Mouse (Mus musculus) embryonic facial prominence, embryonic 12.5 days (tissue): Measurements from ENCODE around the gene Usp10. TPM values are rescaled to one million over a fixed set of nuclear protein-coding genes. Genes with fewer than 3 reads are reported as not detected.

ENCODE experiments used
- ATAC-seq: fragments of 200-750 bp; cut with Nextera tagmentation; 2 replicates; pipeline ENCODE4 v1.8.0; 2017; ENCODE audit not compliant: insufficient number of reproducible peaks, insufficient read depth, low FRiP score, low TSS enrichment
- H3K27ac ChIP-seq: fragments of 300-500 bp; sonication (generic); 2 replicates; pipeline ENCODE4 v1.5.1; 2016; ENCODE audit warnings: mild to moderate bottlenecking
- H3K27me3 ChIP-seq: fragments of 300-500 bp; sonication (generic); 2 replicates; pipeline ENCODE4 v1.6.1; 2016; ENCODE audit warnings: mild to moderate bottlenecking, moderate library complexity
- H3K36me3 ChIP-seq: fragments of 300-500 bp; sonication (generic); 2 replicates; pipeline ENCODE4 v1.6.1; 2016; ENCODE audit warnings: mild to moderate bottlenecking
- H3K4me1 ChIP-seq: fragments of 300-500 bp; sonication (generic); 2 replicates; pipeline ENCODE4 v1.6.1; 2016
- H3K4me2 ChIP-seq: fragments of 300-500 bp; sonication (generic); replicated peaks from 2 replicates; pipeline ENCODE4 v1.6.1; 2016; ENCODE audit warnings: mild to moderate bottlenecking, moderate library complexity
- H3K4me3 ChIP-seq: fragments of 300-500 bp; sonication (generic); 2 replicates; pipeline ENCODE4 v1.5.1; 2016; ENCODE audit warnings: mild to moderate bottlenecking
- H3K9ac ChIP-seq: fragments of 300-500 bp; sonication (generic); 2 replicates; pipeline ENCODE4 v1.6.1; 2016; ENCODE audit warnings: mild to moderate bottlenecking, moderate library complexity
- H3K9me3 ChIP-seq: fragments of 300-500 bp; sonication (generic); 2 replicates; pipeline ENCODE4 v1.6.1; 2016; ENCODE audit warnings: mild to moderate bottlenecking, moderate library complexity
- WGBS: fragments of 180-500 bp; shearing (Covaris S2); methylation state at CpG from one replicate; pipeline ENCODE4 v1.1.7; 2016; 5-methylcytosine and 5-hydroxymethylcytosine counted together
- polyA plus RNA-seq: library from polyadenylated mRNA; unstranded; fragments of >200 nt; fragmentation: Nextera tagmentation; extraction: Ambion mirVana; gene quantifications from 2 replicates; pipeline ENCODE4 v1.2.1, GENCODE M21; 2016

Gene Usp10
- polyA plus RNA-seq, 1 experiment from 2014 or later, result 154 TPM

DNA sequence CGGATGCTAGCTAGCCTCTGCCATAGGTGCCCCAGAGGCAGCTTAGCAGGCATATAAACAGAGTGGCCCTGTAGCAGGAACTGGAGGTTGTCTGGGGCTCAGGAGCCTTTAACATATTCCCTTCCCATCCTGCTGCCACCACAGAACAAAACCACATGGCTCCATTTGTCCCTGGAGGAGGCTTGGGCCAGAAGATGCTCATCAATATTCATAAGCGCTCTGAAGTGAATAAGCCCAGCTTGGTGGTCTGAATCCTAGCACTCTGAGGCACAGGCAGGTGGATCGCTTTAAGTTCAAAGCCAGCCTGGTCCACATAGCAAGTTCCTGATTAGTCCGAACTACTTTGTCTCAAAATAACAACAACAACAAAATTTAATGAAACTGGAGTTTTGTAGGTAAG lies 22.1 kb upstream of the Usp10 start:
- ATAC-seq, result no peak

DNA sequence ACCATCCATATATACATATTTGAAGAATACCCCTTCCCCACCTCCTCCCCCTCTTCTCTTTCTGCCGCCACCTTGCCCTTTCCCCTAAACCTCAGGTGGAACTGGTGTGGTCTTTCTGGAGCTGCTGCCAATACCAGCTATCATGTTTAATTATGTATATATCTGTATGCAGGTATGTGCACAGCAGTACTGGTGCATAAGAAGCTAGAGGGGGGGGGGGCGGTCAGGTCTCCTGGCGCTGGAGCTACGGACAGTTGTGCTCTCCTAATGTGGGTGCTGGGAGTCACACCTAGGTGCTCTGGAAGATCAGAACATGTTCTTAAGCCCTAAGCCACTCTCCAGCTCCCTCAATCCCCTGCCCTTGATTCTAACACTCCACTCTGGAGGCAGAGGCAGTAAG lies 13.1 kb upstream of the Usp10 start:
- Histone ChIP-seq H3K36me3 (no peaks in the 10 kb centered on the region), H3K4me2 (no peak overlapping the region), H3K27me3 (peaks cover 19% of the 10 kb centered on the region), H3K9ac (no peak overlapping the region), H3K9me3 (no peaks in the 10 kb centered on the region), H3K27ac (no peak overlapping the region), H3K4me1 (no peaks in the 10 kb centered on the region), H3K4me3 (no peak overlapping the region)
- ATAC-seq, result no peak
- 67% methylated on average over 4 of the region's 4 CpGs for WGBS

More for the DNA sequence above, 22.1 kb upstream of the Usp10 start:
- H3K27ac ChIP-seq, result no peak overlapping the region
- no peak overlapping the region for H3K4me3 ChIP-seq
- H3K4me1 ChIP-seq, result 0 out of 2 replicates have a peak, but pooled peaks cover 5% of the 10 kb centered on the region
- H3K9me3 ChIP-seq, result no peaks in the 10 kb centered on the region
- H3K36me3 ChIP-seq, result no peaks in the 10 kb centered on the region
- H3K27me3 ChIP-seq, result no peaks in the 10 kb centered on the region
- H3K9ac ChIP-seq, result no peak overlapping the region
- 54% methylated on average over 4 of the region's 4 CpGs for WGBS
- no peak overlapping the region for H3K4me2 ChIP-seq

DNA sequence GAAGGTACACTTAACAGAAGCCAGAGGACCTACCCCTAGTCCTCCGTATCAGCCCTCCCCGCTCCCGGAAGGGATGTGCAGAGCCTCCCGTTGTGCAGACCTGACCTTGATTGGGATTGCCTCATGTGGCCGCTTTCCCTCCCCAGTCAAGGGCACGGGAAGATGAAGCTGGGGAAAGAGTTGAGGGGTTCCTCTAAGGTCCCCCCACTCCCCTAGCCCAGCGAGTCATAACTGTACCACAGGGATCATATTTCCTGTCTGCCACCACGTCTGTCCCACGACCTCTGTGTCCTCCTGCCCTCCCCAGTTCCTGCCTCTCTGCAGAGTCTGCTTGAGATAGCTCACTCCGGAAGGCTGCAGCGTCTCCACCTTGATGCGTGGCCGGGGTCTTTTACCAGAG lies 12.2 kb upstream of the Usp10 start:
- Histone ChIP-seq H3K4me1 (no peaks in the 10 kb centered on the region), H3K9me3 (no peaks in the 10 kb centered on the region), H3K36me3 (no peaks in the 10 kb centered on the region), H3K4me2 (no peak overlapping the region), H3K27me3 (peaks cover 19% of the 10 kb centered on the region), H3K9ac (no peak overlapping the region), H3K4me3 (no peak overlapping the region), H3K27ac (no peak overlapping the region)
- 15% methylated on average over 13 of the region's 13 CpGs for WGBS
- no peak for ATAC-seq

GRCm38 (mm10) chr8:119901349-119901748 lies 8.8 kb upstream of the Usp10 start:
- no peak overlapping the region for H3K27ac ChIP-seq
- H3K4me2 ChIP-seq, result no peak overlapping the region
- no peak overlapping the region for H3K4me3 ChIP-seq
- 84% methylated on average over 3 of the region's 3 CpGs for WGBS
- no peaks in the 10 kb centered on the region for H3K9me3 ChIP-seq
- peaks cover 19% of the 10 kb centered on the region for H3K27me3 ChIP-seq
- peaks cover 7% of the 10 kb centered on the region; the same call in 1 of the 2 replicates for H3K4me1 ChIP-seq
- no peaks in the 10 kb centered on the region for H3K36me3 ChIP-seq
- H3K9ac ChIP-seq, result no peak overlapping the region
- no peak for ATAC-seq

- Histone ChIP-seq H3K9me3 (no peaks in the 10 kb centered on the region), H3K27me3 (peaks cover 18% of the 10 kb centered on the region), H3K36me3 (no peaks in the 10 kb centered on the region), H3K9ac (no peak overlapping the region), H3K4me3 (no peak overlapping the region), H3K27ac (no peak overlapping the region), H3K4me1 (peaks cover 7% of the 10 kb centered on the region; the same call in 1 of the 2 replicates), H3K4me2 (no peak overlapping the region)
- ATAC-seq, result no peak
- 60% methylated on average over 8 of the region's 8 CpGs for WGBS
Observed at GRCm38 (mm10) chr8:119901952-119902351, 8.2 kb upstream of the Usp10 start.

DNA sequence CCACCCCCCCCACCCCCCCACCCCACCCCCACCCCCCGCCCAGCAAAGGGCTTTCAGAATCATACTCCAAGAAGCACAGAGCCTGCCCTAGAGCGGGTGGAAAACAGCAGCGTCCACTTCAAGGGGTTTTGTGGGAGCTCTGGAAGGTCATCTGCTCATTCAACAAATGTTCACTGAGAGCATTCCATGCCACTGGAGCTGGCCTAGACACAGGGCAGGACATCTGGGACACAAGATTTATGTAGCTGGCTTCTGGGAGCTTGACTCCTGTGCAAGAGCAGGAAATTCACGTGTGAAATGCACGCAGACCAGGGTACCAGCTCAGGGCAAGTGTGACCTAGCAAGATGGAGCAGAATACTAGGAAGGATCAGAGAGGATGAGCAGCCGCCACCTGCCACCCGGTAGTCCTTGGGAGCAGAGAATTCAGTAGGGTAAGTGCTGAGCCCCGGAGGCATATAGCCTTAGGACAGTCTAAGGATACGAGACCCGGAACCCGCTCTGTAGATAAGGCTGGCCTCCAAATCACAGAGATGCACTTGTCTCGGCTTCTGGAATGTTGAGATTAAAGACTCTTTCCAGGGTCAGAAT lies 5.7 kb upstream of the Usp10 start:
- no peak for ATAC-seq
- no peak overlapping the region for H3K4me2 ChIP-seq

GRCm38 (mm10) chr8:119910547-119911257 lies 542 bp downstream of the Usp10 start, which contains the start of gene Gm20388:
Gene Gm20388, plus strand, starts transcription at chr8:119910841.
- ATAC-seq, result peak; percentile 90
- Histone ChIP-seq H3K27me3 (no peaks in the 10 kb centered on the region), H3K4me1 (peaks cover 34% of the 10 kb centered on the region), H3K9me3 (no peaks in the 10 kb centered on the region), H3K36me3 (no peaks in the 10 kb centered on the region), H3K4me2 (peak within 1 kb of the TSS; percentile 87), H3K27ac (peak within 1 kb of the TSS; percentile 93), H3K9ac (peak within 1 kb of the TSS; percentile 95), H3K4me3 (peak within 1 kb of the TSS; percentile 91)
- WGBS, result under 1% methylated on average over 90 of the region's 97 CpGs

More for the DNA sequence above, 5.7 kb upstream of the Usp10 start:
- peaks cover 7% of the 10 kb centered on the region; the same call in 1 of the 2 replicates for H3K4me1 ChIP-seq
- H3K4me3 ChIP-seq, result no peak overlapping the region
- H3K36me3 ChIP-seq, result no peaks in the 10 kb centered on the region
- 53% methylated on average over 12 of the region's 12 CpGs for WGBS
- no peaks in the 10 kb centered on the region for H3K27me3 ChIP-seq
- no peak overlapping the region for H3K27ac ChIP-seq
- H3K9ac ChIP-seq, result no peak overlapping the region
- H3K9me3 ChIP-seq, result no peaks in the 10 kb centered on the region

- under 1% methylated on average over 30 of the region's 30 CpGs for WGBS
- peak overlapping the region; percentile 91 for H3K4me3 ChIP-seq
- H3K4me1 ChIP-seq, result peaks cover 41% of the 10 kb centered on the region
- no peaks in the 10 kb centered on the region for H3K36me3 ChIP-seq
- no peaks in the 10 kb centered on the region for H3K27me3 ChIP-seq
- H3K9me3 ChIP-seq, result no peaks in the 10 kb centered on the region
- peak overlapping the region; percentile 87 for H3K4me2 ChIP-seq
- H3K9ac ChIP-seq, result peak overlapping the region; percentile 95
- peak; percentile 61; the same call in 1 of the 2 replicates for ATAC-seq
- H3K27ac ChIP-seq, result peak overlapping the region; percentile 93
Observed at GRCm38 (mm10) chr8:119911258-119911962, 1.2 kb downstream of the Usp10 start.

- H3K36me3 ChIP-seq, result peaks cover under 1% of the 10 kb centered on the region; the same call in 1 of the 2 replicates
- H3K4me2 ChIP-seq, result peak overlapping the region; percentile 87
- H3K4me3 ChIP-seq, result peak overlapping the region; percentile 91; the same call in 1 of the 2 replicates
- no peaks in the 10 kb centered on the region for H3K9me3 ChIP-seq
- no peaks in the 10 kb centered on the region for H3K27me3 ChIP-seq
- H3K4me1 ChIP-seq, result peaks cover 48% of the 10 kb centered on the region
- 47% methylated on average over 6 of the region's 6 CpGs for WGBS
- no peak overlapping the region for H3K27ac ChIP-seq
- no peak for ATAC-seq
- no peak overlapping the region for H3K9ac ChIP-seq
Observed at GRCm38 (mm10) chr8:119912643-119913042, 2.5 kb downstream of the Usp10 start.

GRCm38 (mm10) chr8:119913181-119913580 lies 3.0 kb downstream of the Usp10 start:
- H3K27ac ChIP-seq, result no peak overlapping the region
- ATAC-seq, result no peak
- H3K36me3 ChIP-seq, result peaks cover 5% of the 10 kb centered on the region; the same call in 1 of the 2 replicates
- H3K9ac ChIP-seq, result no peak overlapping the region
- H3K9me3 ChIP-seq, result no peaks in the 10 kb centered on the region
- no peaks in the 10 kb centered on the region for H3K27me3 ChIP-seq
- H3K4me1 ChIP-seq, result peaks cover 48% of the 10 kb centered on the region
- peak overlapping the region; percentile 87; the same call in 1 of the 2 replicates for H3K4me2 ChIP-seq
- WGBS, result 70% methylated on average over 3 of the region's 3 CpGs
- H3K4me3 ChIP-seq, result no peak overlapping the region

- Histone ChIP-seq H3K9ac (no peak overlapping the region), H3K27ac (no peak overlapping the region), H3K4me1 (peaks cover 48% of the 10 kb centered on the region), H3K27me3 (no peaks in the 10 kb centered on the region), H3K4me2 (no peak overlapping the region), H3K36me3 (peaks cover 8% of the 10 kb centered on the region; the same call in 1 of the 2 replicates), H3K9me3 (no peaks in the 10 kb centered on the region), H3K4me3 (no peak overlapping the region)
- WGBS, result 49% methylated on average over 2 of the region's 2 CpGs
- ATAC-seq, result no peak
Observed at GRCm38 (mm10) chr8:119914161-119914560, 4.0 kb downstream of the Usp10 start.
